Mouse (Mus musculus) heart, postnatal 36 days (tissue): ENCODE data around the gene Sfxn5. TPM values are rescaled to one million over a fixed set of nuclear protein-coding genes. Genes with fewer than 3 reads are reported as not detected.

Source experiments
- DNase-seq, 2 experiments: peaks; one replicate each; pipeline ENCODE4 v3.0.0; 2021 to 2022
- intact Hi-C: fragments of 180-260 bp; cut with DNase I; formaldehyde crosslinking; loops from one replicate; pipeline ENCODE4 v1.15.1; 2025
- total RNA-seq, 2 experiments: library from RNA; stranded (reverse); gene quantifications; 2 replicates each; pipeline ENCODE4 v1.2.3; 2021

Sfxn5 gene
- total RNA-seq, 2 experiments from 2014 or later, result 3.4 to 4.1 TPM

- intact Hi-C loops, result no loop called here
- peak; percentile 27 to 58 for DNase-seq
Measured at GRCm38 (mm10) chr6:85250811-85251241, 82.4 kb downstream of the Sfxn5 start.

GRCm38 (mm10) chr6:85249821-85250220, 83.4 kb downstream of the Sfxn5 start:
- DNase-seq, result no peak
- intact Hi-C loops, result no loop called here

- intact Hi-C loops, result loop anchor here (2.0 kb wide), 1 partner anchor 84 kb away; no protein-coding TSS in a partner anchor
- peak; percentile 70 for DNase-seq
Measured at GRCm38 (mm10) chr6:85239044-85239489, 94.2 kb downstream of the Sfxn5 start.

- DNase-seq, result no peak
- intact Hi-C loops, result loop anchor here (2.0 kb wide), 1 partner anchor 83 kb away; no protein-coding TSS in a partner anchor
Measured at GRCm38 (mm10) chr6:85237595-85238337, 95.5 kb downstream of the Sfxn5 start.

- DNase-seq, result peak; percentile 12 to 33
- intact Hi-C loops, result no loop called here
Measured at GRCm38 (mm10) chr6:85237001-85237400, 96.2 kb downstream of the Sfxn5 start.

- intact Hi-C loops, result no loop called here
- no peak for DNase-seq
Measured at GRCm38 (mm10) chr6:85234796-85235195, 98.4 kb downstream of the Sfxn5 start.

- intact Hi-C loops, result no loop called here
Measured at GRCm38 (mm10) chr6:85232836-85233623, 100.2 kb downstream of the Sfxn5 start.

GRCm38 (mm10) chr6:85232045-85232444, 101.2 kb downstream of the Sfxn5 start:
- intact Hi-C loops, result no loop called here
- no peak for DNase-seq

More at GRCm38 (mm10) chr6:85232836-85233623, 100.2 kb downstream of the Sfxn5 start:
- DNase-seq, result no peak

GRCm38 (mm10) chr6:85231469-85231868, 101.8 kb downstream of the Sfxn5 start:
- intact Hi-C loops, result no loop called here
- DNase-seq, result no peak

- DNase-seq, result no peak
- intact Hi-C loops, result no loop called here
Measured at GRCm38 (mm10) chr6:85230762-85231161, 102.5 kb downstream of the Sfxn5 start.

- intact Hi-C loops, result no loop called here
- no peak for DNase-seq
Measured at GRCm38 (mm10) chr6:85227520-85227919, 105.7 kb downstream of the Sfxn5 start.

GRCm38 (mm10) chr6:85226570-85226969, 106.7 kb downstream of the Sfxn5 start:
- no peak for DNase-seq
- intact Hi-C loops, result no loop called here

GRCm38 (mm10) chr6:85224442-85224891, 108.8 kb downstream of the Sfxn5 start:
- DNase-seq, result no peak
- intact Hi-C loops, result no loop called here

- intact Hi-C loops, result no loop called here
- no peak for DNase-seq
Measured at GRCm38 (mm10) chr6:85223498-85224150, 109.6 kb downstream of the Sfxn5 start.

GRCm38 (mm10) chr6:85222551-85222950, 110.7 kb downstream of the Sfxn5 start:
- DNase-seq, result no peak
- intact Hi-C loops, result no loop called here

- DNase-seq, result no peak
- intact Hi-C loops, result no loop called here
Measured at GRCm38 (mm10) chr6:85220917-85221316, 112.3 kb downstream of the Sfxn5 start.

- DNase-seq, result no peak
- intact Hi-C loops, result no loop called here
Measured at GRCm38 (mm10) chr6:85219706-85220105, 113.5 kb downstream of the Sfxn5 start.

GRCm38 (mm10) chr6:85218684-85219445, 114.4 kb downstream of the Sfxn5 start:
- intact Hi-C loops, result no loop called here
- DNase-seq, result no peak

GRCm38 (mm10) chr6:85218251-85218650, 115.0 kb downstream of the Sfxn5 start:
- DNase-seq, result no peak
- intact Hi-C loops, result no loop called here

- intact Hi-C loops, result loop anchor here (5.0 kb wide), 1 partner anchor 213 kb away; no protein-coding TSS in a partner anchor
- DNase-seq, result no peak
Measured at GRCm38 (mm10) chr6:85210686-85211085, 122.5 kb downstream of the Sfxn5 start.
